Mouse (Mus musculus) embryonic fibroblast, embryonic 13.5 days (primary cell): ENCODE data around the gene H2-DMb2.

ENCODE experiments used
- CTCF ChIP-seq: IDR thresholded peaks from 2 replicates; pipeline ENCODE4 v1.5.1; 2011; ENCODE audit warnings: mild to moderate bottlenecking, control low read depth, low read length, moderate library complexity, borderline replicate concordance; ENCODE audit not compliant: insufficient read depth
- POLR2A ChIP-seq: IDR thresholded peaks from 2 replicates; pipeline ENCODE4 v1.6.1; 2011; ENCODE audit warnings: low read depth, mild to moderate bottlenecking, control low read depth, low read length, moderate library complexity

GRCm38 (mm10) chr17:34101604-34102032, 41.5 kb upstream of the H2-DMb2 start:
- TF ChIP-seq POLR2A (no peak), CTCF (0 out of 2 replicates have a peak, but pooled peaks have one; percentile 23)
